Mouse (Mus musculus) forebrain, embryonic 13.5 days (tissue): ENCODE data around the gene Ap4b1. TPM values are rescaled to one million over a fixed set of nuclear protein-coding genes. Genes with fewer than 3 reads are reported as not detected.
"Not testable (repeated sequence)": the region's sequence is repeated elsewhere in the genome, so short reads cannot be mapped to it uniquely, and the experiment has no call there.

Source experiments
- ATAC-seq: fragments of 200-750 bp; cut with Nextera tagmentation; 2 replicates; pipeline ENCODE4 v1.8.0; 2017
- H3K27ac ChIP-seq: fragments of 300-500 bp; sonication (generic); 2 replicates; pipeline ENCODE4 v1.5.1; 2015; ENCODE audit warnings: inconsistent platforms, mild to moderate bottlenecking, moderate library complexity
- H3K27me3 ChIP-seq: fragments of 300-500 bp; sonication (generic); 2 replicates; pipeline ENCODE4 v1.6.1; 2015; ENCODE audit warnings: mild to moderate bottlenecking, inconsistent platforms
- H3K36me3 ChIP-seq: fragments of 300-500 bp; sonication (generic); 2 replicates; pipeline ENCODE4 v1.6.1; 2015; ENCODE audit warnings: mild to moderate bottlenecking, inconsistent platforms; ENCODE audit not compliant: poor library complexity, severe bottlenecking
- H3K4me1 ChIP-seq: fragments of 300-500 bp; sonication (generic); 2 replicates; pipeline ENCODE4 v1.6.1; 2015; ENCODE audit warnings: inconsistent platforms
- H3K4me2 ChIP-seq: fragments of 300-500 bp; sonication (generic); 2 replicates; pipeline ENCODE4 v1.6.1; 2015; ENCODE audit warnings: inconsistent platforms, mild to moderate bottlenecking, moderate library complexity
- H3K4me3 ChIP-seq: fragments of 300-500 bp; sonication (generic); 2 replicates; pipeline ENCODE4 v1.5.1; 2015; ENCODE audit warnings: mild to moderate bottlenecking, inconsistent platforms
- H3K9ac ChIP-seq: fragments of 300-500 bp; sonication (generic); 2 replicates; pipeline ENCODE4 v1.6.1; 2015; ENCODE audit warnings: mild to moderate bottlenecking, inconsistent platforms
- H3K9me3 ChIP-seq: fragments of 300-500 bp; sonication (generic); replicated peaks from 2 replicates; pipeline ENCODE4 v1.6.1; 2016; ENCODE audit warnings: inconsistent platforms
- WGBS: fragments of 180-500 bp; shearing (Covaris S2); methylation state at CpG from one replicate; pipeline ENCODE4 v1.1.7; 2015; 5-methylcytosine and 5-hydroxymethylcytosine counted together
- polyA plus RNA-seq: library from polyadenylated mRNA; unstranded; fragments of >200 nt; fragmentation: Nextera tagmentation; extraction: Ambion mirVana; gene quantifications from 2 replicates; pipeline ENCODE4 v1.2.1, GENCODE M21; 2015

Gene Ap4b1
- polyA plus RNA-seq, 1 experiment from 2014 or later = 23.2 TPM

DNA sequence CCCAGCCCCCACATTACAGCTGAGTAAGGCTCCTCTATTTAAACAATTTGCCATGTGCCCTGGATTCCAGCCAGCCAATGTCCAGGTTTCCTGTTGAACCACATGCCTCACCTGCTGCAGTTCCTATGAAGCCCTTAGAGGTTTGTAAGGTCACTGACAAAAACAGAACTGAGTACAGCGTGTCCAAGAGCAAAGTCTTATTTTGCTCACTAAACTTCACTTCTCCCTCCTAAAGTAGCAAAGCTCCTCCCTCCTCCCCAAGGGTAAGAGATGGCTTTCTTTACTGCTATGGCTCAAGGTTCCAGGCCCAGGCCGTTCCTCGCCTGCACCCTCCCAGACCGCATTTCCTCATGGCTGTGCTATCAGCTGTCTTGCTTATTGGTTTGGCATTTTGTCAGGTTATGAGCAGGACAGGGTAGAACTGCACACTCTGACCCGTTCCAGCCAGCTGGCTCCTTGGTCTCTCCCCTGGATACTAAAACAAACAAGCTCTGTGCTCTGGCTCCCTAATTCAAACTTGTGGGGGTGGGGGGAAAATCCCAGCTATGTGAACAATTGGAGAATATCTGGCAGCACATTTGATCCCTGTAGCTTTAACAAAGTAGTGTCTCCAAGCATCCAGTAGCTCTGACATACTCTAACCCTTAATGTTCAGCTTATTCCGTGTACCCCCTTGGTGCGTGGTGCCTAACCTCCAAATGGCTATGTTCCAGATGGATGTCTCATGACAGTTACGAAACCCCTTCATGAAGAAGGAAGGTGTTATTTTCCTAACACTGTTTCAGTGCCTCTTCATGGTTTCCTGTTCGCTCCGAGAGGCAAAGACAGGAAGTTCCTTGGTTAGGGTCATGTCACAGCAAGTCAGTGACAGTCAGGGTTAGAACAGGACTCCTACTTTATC is 7.4 kb upstream of the Ap4b1 start:
- no peak overlapping the region for H3K9ac ChIP-seq
- H3K4me1 ChIP-seq = no peaks in the 10 kb centered on the region
- H3K27ac ChIP-seq = no peak overlapping the region
- H3K4me2 ChIP-seq = no peak overlapping the region
- 91% methylated on average over 10 of the region's 10 CpGs for WGBS
- H3K4me3 ChIP-seq = no peak overlapping the region
- H3K36me3 ChIP-seq = peaks cover 37% of the 10 kb centered on the region
- H3K9me3 ChIP-seq = no peaks in the 10 kb centered on the region
- no peaks in the 10 kb centered on the region for H3K27me3 ChIP-seq
- ATAC-seq = no peak

DNA sequence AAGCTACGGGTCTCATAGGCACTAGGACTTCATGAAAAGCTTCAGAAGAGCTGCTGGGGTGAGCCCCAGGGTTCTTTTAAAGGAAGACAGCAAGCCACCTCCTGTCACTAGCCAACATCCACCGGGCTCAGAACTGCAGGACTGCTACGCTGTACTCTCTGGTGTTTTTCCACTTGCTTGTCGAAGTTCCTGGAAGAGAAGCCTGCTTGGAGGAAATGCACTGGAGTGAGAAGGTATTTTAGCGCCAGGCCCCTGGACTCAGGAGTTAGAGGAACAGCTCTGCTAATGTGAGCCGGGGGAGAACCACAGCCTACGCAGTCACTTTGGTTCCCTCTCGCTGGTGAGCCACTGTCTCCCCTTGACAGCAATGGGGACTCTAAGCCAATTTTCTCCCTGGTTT is 6.5 kb upstream of the Ap4b1 start:
- Histone ChIP-seq H3K27ac (no peak overlapping the region), H3K9ac (no peak overlapping the region), H3K9me3 (no peaks in the 10 kb centered on the region), H3K4me1 (peaks cover 3% of the 10 kb centered on the region), H3K27me3 (no peaks in the 10 kb centered on the region), H3K4me2 (no peak overlapping the region), H3K4me3 (no peak overlapping the region), H3K36me3 (peaks cover 40% of the 10 kb centered on the region)
- ATAC-seq = no peak
- WGBS = 95% methylated on average over 8 of the region's 8 CpGs

DNA sequence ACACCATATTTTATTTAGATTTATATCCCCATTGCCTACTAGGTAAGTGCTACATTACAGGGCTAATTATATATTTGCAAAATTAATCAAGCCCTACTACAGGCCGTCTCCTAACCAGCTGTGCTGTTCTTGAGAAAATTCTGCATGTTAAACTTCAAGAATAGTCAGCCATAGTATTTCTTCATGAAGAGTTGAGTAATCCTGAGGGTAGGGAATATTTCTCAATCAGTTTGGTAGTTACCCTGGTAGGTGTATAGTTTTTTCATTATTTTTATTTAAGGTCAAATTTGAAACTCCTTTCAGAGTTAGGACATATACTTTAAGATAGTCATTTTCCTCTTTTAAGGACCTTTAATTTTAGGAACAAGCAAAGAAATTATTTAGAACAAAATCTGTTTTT is 3.6 kb upstream of the Ap4b1 start:
- H3K4me2 ChIP-seq = no peak overlapping the region
- no peaks in the 10 kb centered on the region for H3K9me3 ChIP-seq
- no peak for ATAC-seq
- peaks cover 17% of the 10 kb centered on the region for H3K4me1 ChIP-seq
- H3K27me3 ChIP-seq = no peaks in the 10 kb centered on the region
- H3K27ac ChIP-seq = no peak overlapping the region
- 88% methylated on average over 1 of the region's 1 CpGs for WGBS
- H3K36me3 ChIP-seq = peaks cover 40% of the 10 kb centered on the region
- H3K4me3 ChIP-seq = no peak overlapping the region
- no peak overlapping the region for H3K9ac ChIP-seq

DNA sequence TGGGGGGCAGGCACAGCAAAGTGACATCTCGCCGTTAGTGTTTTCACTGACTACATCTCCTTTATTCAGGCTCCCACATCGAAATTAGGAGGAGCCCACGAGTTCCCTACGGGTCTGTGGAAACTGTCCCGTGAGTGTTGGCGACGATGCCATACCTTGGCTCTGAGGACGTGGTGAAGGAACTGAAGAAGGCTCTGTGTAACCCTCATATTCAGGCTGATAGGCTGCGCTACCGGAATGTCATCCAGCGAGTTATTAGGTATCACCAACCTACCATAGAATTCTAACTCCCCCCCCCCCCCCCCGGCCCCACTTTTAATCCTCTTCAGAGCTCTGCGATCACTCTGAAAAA is 455 bp downstream of the Ap4b1 start:
- peaks cover 17% of the 10 kb centered on the region for H3K4me1 ChIP-seq
- H3K27ac ChIP-seq = peak overlapping the region; percentile 75
- peak; percentile 61 for ATAC-seq
- peak overlapping the region; percentile 85 for H3K4me2 ChIP-seq
- WGBS = 4% methylated on average over 14 of the region's 14 CpGs
- H3K27me3 ChIP-seq = no peaks in the 10 kb centered on the region
- H3K36me3 ChIP-seq = peaks cover 20% of the 10 kb centered on the region
- H3K9me3 ChIP-seq = no peaks in the 10 kb centered on the region
- peak overlapping the region; percentile 80 for H3K9ac ChIP-seq
- H3K4me3 ChIP-seq = peak overlapping the region; percentile 83

DNA sequence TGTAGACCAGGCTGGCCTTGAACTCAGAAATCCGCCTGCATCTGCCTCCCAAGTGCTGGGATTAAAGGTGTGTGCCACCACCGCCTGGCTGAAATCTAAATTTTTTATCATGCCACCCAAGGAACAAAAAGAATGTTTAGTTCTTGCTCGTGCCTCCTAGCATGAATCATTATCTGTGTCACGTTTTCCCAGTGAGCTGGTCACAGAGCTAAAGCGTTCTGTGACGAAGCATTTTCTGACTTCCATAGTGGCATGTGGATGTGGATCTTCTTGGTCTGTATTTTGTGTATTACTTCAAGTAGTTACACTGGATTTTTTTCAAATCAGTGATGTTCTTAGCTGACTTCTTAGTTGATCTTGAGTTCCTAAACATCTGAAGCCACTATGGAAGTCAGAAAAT is 1.6 kb downstream of the Ap4b1 start:
- no peaks in the 10 kb centered on the region for H3K27me3 ChIP-seq
- H3K9me3 ChIP-seq = no peaks in the 10 kb centered on the region
- WGBS = 90% methylated on average over 6 of the region's 6 CpGs
- no peak for ATAC-seq
- no peak overlapping the region for H3K9ac ChIP-seq
- H3K4me2 ChIP-seq = no peak overlapping the region
- H3K27ac ChIP-seq = no peak overlapping the region
- no peak overlapping the region for H3K4me3 ChIP-seq
- peaks cover 27% of the 10 kb centered on the region for H3K36me3 ChIP-seq
- peaks cover 17% of the 10 kb centered on the region for H3K4me1 ChIP-seq

DNA sequence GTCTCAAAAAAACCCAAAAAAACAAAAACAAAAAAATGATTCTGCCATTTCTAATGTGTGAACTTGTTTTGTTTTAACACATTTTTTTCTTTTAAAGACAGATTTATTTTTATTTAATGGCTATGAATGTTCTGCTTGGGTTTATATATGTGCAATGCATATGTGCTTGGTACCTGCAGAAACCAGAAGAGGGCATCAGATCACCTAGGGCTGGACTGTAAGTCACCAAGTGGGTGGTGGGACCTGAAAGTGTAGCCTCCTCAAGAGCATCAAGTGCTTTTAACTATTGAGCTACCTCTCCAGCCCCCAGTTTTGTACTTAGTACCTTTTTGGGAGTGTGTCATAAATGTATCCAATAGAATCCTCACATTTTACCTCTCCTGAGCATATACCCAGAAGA is 18.2 kb downstream of the Ap4b1 start:
- Histone ChIP-seq H3K4me1 (no peaks in the 10 kb centered on the region), H3K27me3 (no peaks in the 10 kb centered on the region), H3K36me3 (peaks cover 8% of the 10 kb centered on the region), H3K27ac (no peak overlapping the region), H3K4me2 (no peak overlapping the region), H3K9me3 (no peaks in the 10 kb centered on the region), H3K4me3 (no peak overlapping the region), H3K9ac (no peak overlapping the region)
- ATAC-seq = no peak

DNA sequence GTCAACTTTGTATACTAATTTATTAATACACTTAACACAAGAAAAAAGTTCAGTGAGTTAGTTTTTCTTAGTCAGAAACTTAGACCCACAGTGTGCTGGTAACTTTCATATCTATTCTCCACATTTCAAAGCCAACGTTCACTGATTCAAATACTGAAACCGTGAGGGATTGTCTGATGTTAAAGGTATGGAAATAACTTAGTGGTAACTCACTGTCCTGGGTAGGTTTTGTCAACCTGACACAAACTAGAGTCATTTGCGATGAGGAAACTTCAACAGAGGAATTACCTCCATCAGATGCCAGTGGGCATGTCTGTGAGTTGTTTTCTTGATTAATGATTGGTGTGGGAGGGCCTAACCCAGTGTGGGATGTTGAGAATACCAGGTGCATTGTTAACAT is 19.7 kb downstream of the Ap4b1 start:
- Histone ChIP-seq H3K9ac (no peak overlapping the region), H3K36me3 (no peaks in the 10 kb centered on the region), H3K4me3 (no peak overlapping the region), H3K4me2 (no peak overlapping the region), H3K9me3 (no peaks in the 10 kb centered on the region), H3K27ac (no peak overlapping the region), H3K4me1 (no peaks in the 10 kb centered on the region), H3K27me3 (no peaks in the 10 kb centered on the region)
- 89% methylated on average over 3 of the region's 3 CpGs for WGBS
- ATAC-seq = no peak

DNA sequence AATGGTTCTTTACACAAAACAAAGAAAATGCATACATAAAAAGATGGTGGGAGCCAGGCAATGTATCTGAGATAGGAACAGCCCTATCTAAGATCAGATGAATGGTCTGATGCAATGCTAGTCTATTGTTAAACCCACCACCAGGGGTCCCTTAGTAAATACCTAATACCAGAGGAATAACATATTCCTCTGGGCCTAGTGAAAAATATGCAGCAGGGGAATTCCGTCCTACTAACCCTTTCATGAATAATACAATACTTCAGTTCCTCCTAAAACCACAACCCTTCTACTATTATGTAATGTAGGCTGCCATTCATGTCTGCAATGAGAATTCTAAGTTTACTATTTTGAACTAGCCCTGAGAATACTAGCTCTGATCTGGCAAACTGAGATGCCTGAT is 21.4 kb downstream of the Ap4b1 start:
- 63% methylated on average over 1 of the region's 1 CpGs for WGBS
- H3K27ac ChIP-seq, H3K36me3 ChIP-seq, H3K27me3 ChIP-seq, H3K9ac ChIP-seq, ATAC-seq, H3K4me3 ChIP-seq, H3K9me3 ChIP-seq, H3K4me1 ChIP-seq, H3K4me2 ChIP-seq: not testable (repeated sequence)

DNA sequence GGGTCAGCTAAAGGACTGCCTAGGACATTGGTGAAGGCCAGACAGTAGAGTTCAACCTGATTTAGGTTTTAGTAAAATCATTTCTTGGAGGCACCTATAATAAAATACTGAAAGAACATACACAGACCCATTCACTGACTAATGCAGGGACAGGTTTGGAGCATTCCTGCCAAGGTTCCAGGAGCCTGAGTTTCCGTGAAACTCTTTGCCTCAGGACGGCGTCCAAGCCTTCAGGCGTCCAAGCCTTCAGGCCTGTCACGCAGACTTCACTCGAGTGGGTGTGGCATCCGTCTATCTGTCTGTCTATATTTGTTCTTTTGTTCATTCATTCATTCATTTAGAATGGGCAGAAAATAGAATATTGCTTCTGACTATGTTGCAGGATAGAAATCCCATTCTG is 21.8 kb downstream of the Ap4b1 start:
- no peak overlapping the region for H3K27ac ChIP-seq
- no peak overlapping the region for H3K9ac ChIP-seq
- H3K4me3 ChIP-seq = no peak overlapping the region
- H3K4me1 ChIP-seq = no peaks in the 10 kb centered on the region
- no peaks in the 10 kb centered on the region for H3K36me3 ChIP-seq
- ATAC-seq = no peak
- H3K9me3 ChIP-seq = no peaks in the 10 kb centered on the region
- WGBS = 81% methylated on average over 7 of the region's 7 CpGs
- no peaks in the 10 kb centered on the region for H3K27me3 ChIP-seq
- H3K4me2 ChIP-seq = no peak overlapping the region

DNA sequence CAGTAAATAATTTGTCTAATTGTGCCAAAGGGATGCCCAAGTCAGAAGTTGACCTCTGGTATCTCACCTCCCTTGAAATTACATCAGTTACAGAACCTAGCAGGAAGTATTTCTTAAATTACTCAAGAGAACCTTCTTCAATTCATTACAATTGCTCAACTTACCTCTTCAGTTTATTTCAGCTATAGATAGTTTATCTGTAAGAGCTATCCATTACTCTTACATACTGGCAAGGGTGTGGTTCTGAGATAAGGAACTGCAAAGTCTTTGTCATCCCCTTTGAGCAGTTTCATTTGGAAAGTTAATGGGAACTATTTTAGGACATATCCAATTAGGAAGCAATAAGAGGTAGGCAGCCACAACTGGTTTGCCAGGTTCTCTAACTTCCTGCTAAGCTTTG is 23.1 kb downstream of the Ap4b1 start, which contains the start of gene Bcl2l15:
Gene Bcl2l15 (plus strand): TSS at position 176 of the 400 bp plus-strand sequence.
- H3K9ac ChIP-seq = no peak within 1 kb of the TSS
- no peaks in the 10 kb centered on the region for H3K4me1 ChIP-seq
- H3K9me3 ChIP-seq = no peaks in the 10 kb centered on the region
- no peak for ATAC-seq
- no peak within 1 kb of the TSS for H3K4me3 ChIP-seq
- no peak within 1 kb of the TSS for H3K4me2 ChIP-seq
- no peaks in the 10 kb centered on the region for H3K27me3 ChIP-seq
- no peak within 1 kb of the TSS for H3K27ac ChIP-seq
- no peaks in the 10 kb centered on the region for H3K36me3 ChIP-seq

DNA sequence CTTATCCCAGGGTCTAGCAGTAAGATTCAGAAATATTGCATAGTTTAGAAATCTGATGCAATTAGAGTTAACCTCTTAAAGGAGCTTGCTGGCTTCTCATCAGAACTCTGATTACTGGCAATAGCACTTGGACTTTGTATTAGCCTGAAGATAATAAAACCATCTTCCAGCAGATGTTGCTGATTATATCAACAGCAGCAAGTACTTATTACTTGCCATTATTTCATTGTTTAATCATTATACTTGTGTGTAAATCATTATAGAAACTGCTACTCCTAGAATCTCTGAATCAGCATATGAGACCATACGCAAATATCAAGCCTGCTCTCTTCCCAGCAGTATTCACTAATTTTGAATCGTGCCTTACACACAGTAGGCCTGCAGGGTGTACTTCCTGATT is 24.7 kb downstream of the Ap4b1 start:
- WGBS = 89% methylated on average over 2 of the region's 2 CpGs
- Histone ChIP-seq H3K4me3 (no peak overlapping the region), H3K27me3 (no peaks in the 10 kb centered on the region), H3K4me2 (no peak overlapping the region), H3K27ac (no peak overlapping the region), H3K9me3 (no peaks in the 10 kb centered on the region), H3K4me1 (no peaks in the 10 kb centered on the region), H3K9ac (no peak overlapping the region), H3K36me3 (no peaks in the 10 kb centered on the region)
- ATAC-seq = no peak

DNA sequence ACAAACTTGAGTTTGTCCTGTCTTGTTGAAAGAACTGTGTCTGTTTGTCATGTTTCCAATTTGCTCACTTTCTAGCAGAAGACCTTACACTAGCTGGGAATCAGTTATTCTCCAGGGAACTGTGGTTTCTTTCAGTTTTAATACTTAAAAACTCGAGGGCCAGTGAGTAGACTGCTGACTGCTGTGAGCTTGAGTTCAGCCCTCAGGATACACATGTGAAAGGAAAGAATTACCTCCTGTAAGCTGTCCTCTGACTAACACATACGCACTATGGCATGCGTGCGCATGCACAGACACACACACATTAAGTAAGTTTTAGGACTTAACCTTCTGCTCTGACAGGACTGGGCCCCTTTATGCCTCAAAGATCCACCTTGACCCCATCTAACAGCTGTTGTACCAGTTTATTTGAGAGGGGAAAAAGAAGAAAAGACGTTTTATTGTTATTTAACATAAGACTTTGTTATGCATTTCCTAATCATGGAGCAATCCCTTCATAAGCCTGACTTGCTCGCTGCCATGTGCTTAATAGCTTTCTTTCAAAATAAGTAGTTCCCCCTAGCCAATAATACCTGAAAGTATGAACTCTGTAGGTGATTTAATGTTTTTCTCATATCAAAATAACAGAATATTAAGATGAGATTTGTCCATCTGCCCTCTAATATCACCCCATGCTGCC is 26.1 kb downstream of the Ap4b1 start:
- Histone ChIP-seq H3K36me3 (no peaks in the 10 kb centered on the region), H3K27ac (no peak overlapping the region), H3K4me1 (no peaks in the 10 kb centered on the region), H3K9me3 (no peaks in the 10 kb centered on the region), H3K4me3 (no peak overlapping the region), H3K9ac (no peak overlapping the region), H3K4me2 (no peak overlapping the region), H3K27me3 (no peaks in the 10 kb centered on the region)
- ATAC-seq = no peak
- WGBS = 76% methylated on average over 6 of the region's 6 CpGs

DNA sequence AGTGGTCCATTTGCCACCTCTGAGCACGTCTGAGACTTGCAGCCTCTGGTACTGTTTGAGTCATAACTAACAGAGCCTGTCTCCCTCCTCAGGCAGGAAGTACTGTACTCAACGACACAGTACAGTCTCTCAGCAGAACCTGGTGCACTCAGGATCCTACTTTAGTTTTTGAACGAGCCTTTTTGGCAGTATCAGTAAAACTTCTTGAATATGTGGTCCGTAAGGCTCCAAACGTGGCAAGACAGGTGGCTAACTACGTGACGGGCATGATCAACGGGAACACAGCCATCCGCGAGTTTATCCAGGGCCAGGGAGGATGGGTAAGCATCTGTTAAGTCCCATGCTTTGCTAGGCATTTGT is 26.6 kb downstream of the Ap4b1 start:
- H3K4me3 ChIP-seq = no peak overlapping the region
- H3K9me3 ChIP-seq = no peaks in the 10 kb centered on the region
- H3K36me3 ChIP-seq = no peaks in the 10 kb centered on the region
- no peak overlapping the region for H3K27ac ChIP-seq
- no peak overlapping the region for H3K4me2 ChIP-seq
- WGBS = 84% methylated on average over 10 of the region's 10 CpGs
- H3K4me1 ChIP-seq = no peaks in the 10 kb centered on the region
- no peaks in the 10 kb centered on the region for H3K27me3 ChIP-seq
- ATAC-seq = no peak
- H3K9ac ChIP-seq = no peak overlapping the region
